Mouse (Mus musculus) right cerebral cortex, postnatal 25 days (tissue): ENCODE measurements around the gene Ldlrad2.

Source experiments
- DNase-seq: peaks from one replicate; pipeline ENCODE4 v3.0.0; 2022

Gene Ldlrad2

GRCm38 (mm10) chr4:137546003-137546525 lies 28.3 kb downstream of the Ldlrad2 start:
- no peak for DNase-seq

- DNase-seq: no peak
Measured at GRCm38 (mm10) chr4:137545568-137545967, 28.8 kb downstream of the Ldlrad2 start.

- no peak for DNase-seq
Measured at GRCm38 (mm10) chr4:137542968-137543367, 31.4 kb downstream of the Ldlrad2 start.

GRCm38 (mm10) chr4:137540356-137540755 lies 34.0 kb downstream of the Ldlrad2 start:
- DNase-seq: no peak

GRCm38 (mm10) chr4:137527872-137528271 lies 46.5 kb downstream of the Ldlrad2 start:
- no peak for DNase-seq

- no peak for DNase-seq
Measured at GRCm38 (mm10) chr4:137527368-137527767, 47.0 kb downstream of the Ldlrad2 start.

GRCm38 (mm10) chr4:137525426-137525825 lies 48.9 kb downstream of the Ldlrad2 start:
- DNase-seq: no peak
